Mouse (Mus musculus): Measurements from ENCODE around the gene Cntln. TPM values are rescaled to one million over a fixed set of nuclear protein-coding genes. Genes with fewer than 3 reads are reported as not detected.

Gene Cntln
- polyA plus RNA-seq, 1 experiment from 2014 or later: 1.3 TPM

- H3K27ac ChIP-seq: no peak overlapping the region
- H3K27me3 ChIP-seq: no peaks in the 10 kb centered on the region
- no peak overlapping the region for H3K4me3 ChIP-seq (replicated peaks)
- no peaks in the 10 kb centered on the region for H3K9me3 ChIP-seq (replicated peaks)
- H3K36me3 ChIP-seq: no peaks in the 10 kb centered on the region
- WGBS (ENCODE audit: insufficient replicate concordance): 26% methylated on average over 27 of the region's 27 CpGs
- DNase-seq (no peak), ATAC-seq (ENCODE audit: low read depth) (no peak)
- H3K9ac ChIP-seq: no peak overlapping the region
- no peaks in the 10 kb centered on the region for H3K4me1 ChIP-seq (replicated peaks)
- no peak overlapping the region for H3K4me2 ChIP-seq
Measured at GRCm38 (mm10) chr4:85162468-85163312, 278.6 kb downstream of the Cntln start.

- Histone ChIP-seq H3K9ac (no peak overlapping the region), H3K4me2 (no peak overlapping the region), H3K4me1 (replicated peaks) (no peaks in the 10 kb centered on the region), H3K27me3 (no peaks in the 10 kb centered on the region), H3K36me3 (no peaks in the 10 kb centered on the region), H3K4me3 (replicated peaks) (no peak overlapping the region), H3K9me3 (replicated peaks) (no peaks in the 10 kb centered on the region), H3K27ac (no peak overlapping the region)
- no peak for ATAC-seq (ENCODE audit: low read depth)
- DNase-seq: no peak
- WGBS (ENCODE audit: insufficient replicate concordance): 63% methylated on average over 2 of the region's 2 CpGs
Measured at GRCm38 (mm10) chr4:85163313-85163615, 279.2 kb downstream of the Cntln start.

- ATAC-seq (ENCODE audit: low read depth) (no peak), DNase-seq (no peak)
- Histone ChIP-seq H3K36me3 (no peaks in the 10 kb centered on the region), H3K4me2 (no peak overlapping the region), H3K4me1 (replicated peaks) (no peaks in the 10 kb centered on the region), H3K9me3 (replicated peaks) (0 out of 2 replicates have a peak, but pooled peaks cover under 1% of the 10 kb centered on the region), H3K27me3 (no peaks in the 10 kb centered on the region), H3K27ac (no peak overlapping the region), H3K4me3 (replicated peaks) (no peak overlapping the region), H3K9ac (no peak overlapping the region)
- 72% methylated on average over 12 of the region's 12 CpGs for WGBS (ENCODE audit: insufficient replicate concordance)
Measured at GRCm38 (mm10) chr4:85168001-85168400, 283.9 kb downstream of the Cntln start.

- H3K27ac ChIP-seq: no peak overlapping the region
- 0 out of 2 replicates have a peak, but pooled peaks cover 2% of the 10 kb centered on the region for H3K9me3 ChIP-seq (replicated peaks)
- no peak for ATAC-seq (ENCODE audit: low read depth)
- H3K4me2 ChIP-seq: no peak overlapping the region
- 69% methylated on average over 4 of the region's 4 CpGs for WGBS (ENCODE audit: insufficient replicate concordance)
- H3K4me1 ChIP-seq (replicated peaks): no peaks in the 10 kb centered on the region
- no peak for DNase-seq
- H3K36me3 ChIP-seq: no peaks in the 10 kb centered on the region
- no peak overlapping the region for H3K9ac ChIP-seq
- H3K4me3 ChIP-seq (replicated peaks): no peak overlapping the region
- H3K27me3 ChIP-seq: no peaks in the 10 kb centered on the region
Measured at GRCm38 (mm10) chr4:85175466-85175865, 291.4 kb downstream of the Cntln start.

GRCm38 (mm10) chr4:85178394-85179051 is 294.4 kb downstream of the Cntln start:
- Histone ChIP-seq H3K9ac (no peak overlapping the region), H3K9me3 (replicated peaks) (no peaks in the 10 kb centered on the region), H3K4me2 (no peak overlapping the region), H3K4me1 (replicated peaks) (no peaks in the 10 kb centered on the region), H3K27ac (no peak overlapping the region), H3K36me3 (no peaks in the 10 kb centered on the region), H3K27me3 (no peaks in the 10 kb centered on the region), H3K4me3 (replicated peaks) (no peak overlapping the region)
- no peak for ATAC-seq (ENCODE audit: low read depth)
- no peak for DNase-seq
- WGBS (ENCODE audit: insufficient replicate concordance): 69% methylated on average over 9 of the region's 9 CpGs

Other genes with a start within 250 kb of the Cntln start
- 0.74 and 0.83 TPM in 2 replicates for gene Bnc2, start 209.0 kb upstream of the Cntln start, polyA plus RNA-seq (2015; fragmentation: Nextera tagmentation; extraction: Ambion mirVana)